Mouse (Mus musculus) forebrain, embryonic 13.5 days (tissue): Measurements from ENCODE around the gene Gm8994. TPM values are rescaled to one million over a fixed set of nuclear protein-coding genes. Genes with fewer than 3 reads are reported as not detected.
"Not testable (repeated sequence)": the region's sequence is repeated elsewhere in the genome, so short reads cannot be mapped to it uniquely, and the experiment has no call there.

Experiments used
- ATAC-seq: fragments of 200-750 bp; cut with Nextera tagmentation; 2 replicates; pipeline ENCODE4 v1.8.0; 2017
- H3K27ac ChIP-seq: fragments of 300-500 bp; sonication (generic); 2 replicates; pipeline ENCODE4 v1.5.1; 2015; ENCODE audit warnings: inconsistent platforms, mild to moderate bottlenecking, moderate library complexity
- H3K27me3 ChIP-seq: fragments of 300-500 bp; sonication (generic); 2 replicates; pipeline ENCODE4 v1.6.1; 2015; ENCODE audit warnings: mild to moderate bottlenecking, inconsistent platforms
- H3K36me3 ChIP-seq: fragments of 300-500 bp; sonication (generic); 2 replicates; pipeline ENCODE4 v1.6.1; 2015; ENCODE audit warnings: mild to moderate bottlenecking, inconsistent platforms; ENCODE audit not compliant: poor library complexity, severe bottlenecking
- H3K4me1 ChIP-seq: fragments of 300-500 bp; sonication (generic); 2 replicates; pipeline ENCODE4 v1.6.1; 2015; ENCODE audit warnings: inconsistent platforms
- H3K4me2 ChIP-seq: fragments of 300-500 bp; sonication (generic); 2 replicates; pipeline ENCODE4 v1.6.1; 2015; ENCODE audit warnings: inconsistent platforms, mild to moderate bottlenecking, moderate library complexity
- H3K4me3 ChIP-seq: fragments of 300-500 bp; sonication (generic); 2 replicates; pipeline ENCODE4 v1.5.1; 2015; ENCODE audit warnings: mild to moderate bottlenecking, inconsistent platforms
- H3K9ac ChIP-seq: fragments of 300-500 bp; sonication (generic); 2 replicates; pipeline ENCODE4 v1.6.1; 2015; ENCODE audit warnings: mild to moderate bottlenecking, inconsistent platforms
- H3K9me3 ChIP-seq: fragments of 300-500 bp; sonication (generic); replicated peaks from 2 replicates; pipeline ENCODE4 v1.6.1; 2016; ENCODE audit warnings: inconsistent platforms
- WGBS: fragments of 180-500 bp; shearing (Covaris S2); methylation state at CpG from one replicate; pipeline ENCODE4 v1.1.7; 2015; 5-methylcytosine and 5-hydroxymethylcytosine counted together
- polyA plus RNA-seq: library from polyadenylated mRNA; unstranded; fragments of >200 nt; fragmentation: Nextera tagmentation; extraction: Ambion mirVana; gene quantifications from 2 replicates; pipeline ENCODE4 v1.2.1, GENCODE M21; 2015

Gm8994 gene
- polyA plus RNA-seq, 1 experiment from 2014 or later: not detected

GRCm38 (mm10) chr6:136328416-136328815 is 1.1 kb downstream of the Gm8994 start:
- not testable (repeated sequence) for ATAC-seq, H3K27me3 ChIP-seq, H3K9ac ChIP-seq, H3K27ac ChIP-seq, H3K4me2 ChIP-seq, H3K36me3 ChIP-seq, H3K9me3 ChIP-seq, H3K4me3 ChIP-seq, H3K4me1 ChIP-seq
- 96% methylated on average over 26 of the region's 26 CpGs for WGBS

- Histone ChIP-seq H3K9ac (no peak overlapping the region), H3K4me2 (no peak overlapping the region), H3K27ac (no peak overlapping the region), H3K27me3 (no peaks in the 10 kb centered on the region), H3K9me3 (no peaks in the 10 kb centered on the region), H3K36me3 (no peaks in the 10 kb centered on the region), H3K4me3 (no peak overlapping the region), H3K4me1 (no peaks in the 10 kb centered on the region)
- no peak for ATAC-seq
- WGBS: 92% methylated on average over 5 of the region's 5 CpGs
Observed at GRCm38 (mm10) chr6:136340669-136341068, 13.3 kb downstream of the Gm8994 start.

- ATAC-seq: no peak
- no peak overlapping the region for H3K4me3 ChIP-seq
- no peak overlapping the region for H3K27ac ChIP-seq
- no peak overlapping the region for H3K4me2 ChIP-seq
- WGBS: 90% methylated on average over 1 of the region's 1 CpGs
- H3K4me1 ChIP-seq: no peaks in the 10 kb centered on the region
- H3K36me3 ChIP-seq: no peaks in the 10 kb centered on the region
- H3K9ac ChIP-seq: no peak overlapping the region
- H3K27me3 ChIP-seq: no peaks in the 10 kb centered on the region
- no peaks in the 10 kb centered on the region for H3K9me3 ChIP-seq
Observed at GRCm38 (mm10) chr6:136341093-136341492, 13.8 kb downstream of the Gm8994 start.

GRCm38 (mm10) chr6:136343868-136344267 is 16.5 kb downstream of the Gm8994 start:
- Histone ChIP-seq H3K9ac (no peak overlapping the region), H3K4me3 (no peak overlapping the region), H3K9me3 (no peaks in the 10 kb centered on the region), H3K27ac (no peak overlapping the region), H3K36me3 (no peaks in the 10 kb centered on the region), H3K4me1 (no peaks in the 10 kb centered on the region), H3K27me3 (no peaks in the 10 kb centered on the region), H3K4me2 (no peak overlapping the region)
- no peak for ATAC-seq
- 91% methylated on average over 7 of the region's 7 CpGs for WGBS

GRCm38 (mm10) chr6:136345034-136345433 is 17.7 kb downstream of the Gm8994 start:
- H3K4me2 ChIP-seq: no peak overlapping the region
- no peak for ATAC-seq
- no peaks in the 10 kb centered on the region for H3K9me3 ChIP-seq
- no peak overlapping the region for H3K4me3 ChIP-seq
- 93% methylated on average over 6 of the region's 6 CpGs for WGBS
- H3K27me3 ChIP-seq: no peaks in the 10 kb centered on the region
- no peaks in the 10 kb centered on the region for H3K4me1 ChIP-seq
- H3K9ac ChIP-seq: no peak overlapping the region
- no peak overlapping the region for H3K27ac ChIP-seq
- no peaks in the 10 kb centered on the region for H3K36me3 ChIP-seq

- no peaks in the 10 kb centered on the region for H3K36me3 ChIP-seq
- H3K4me2 ChIP-seq: no peak overlapping the region
- no peaks in the 10 kb centered on the region for H3K27me3 ChIP-seq
- no peak overlapping the region for H3K4me3 ChIP-seq
- no peak overlapping the region for H3K9ac ChIP-seq
- H3K27ac ChIP-seq: no peak overlapping the region
- no peak for ATAC-seq
- no peaks in the 10 kb centered on the region for H3K4me1 ChIP-seq
- WGBS: 87% methylated on average over 7 of the region's 7 CpGs
- H3K9me3 ChIP-seq: no peaks in the 10 kb centered on the region
Observed at GRCm38 (mm10) chr6:136345641-136346040, 18.3 kb downstream of the Gm8994 start.

GRCm38 (mm10) chr6:136347053-136347452 is 19.7 kb downstream of the Gm8994 start:
- 53% methylated on average over 5 of the region's 5 CpGs for WGBS
- no peak overlapping the region for H3K27ac ChIP-seq
- no peaks in the 10 kb centered on the region for H3K9me3 ChIP-seq
- no peak overlapping the region for H3K4me2 ChIP-seq
- no peak for ATAC-seq
- no peaks in the 10 kb centered on the region for H3K27me3 ChIP-seq
- no peaks in the 10 kb centered on the region for H3K36me3 ChIP-seq
- no peaks in the 10 kb centered on the region for H3K4me1 ChIP-seq
- no peak overlapping the region for H3K4me3 ChIP-seq
- H3K9ac ChIP-seq: no peak overlapping the region

- Histone ChIP-seq H3K9ac (no peak overlapping the region), H3K4me1 (no peaks in the 10 kb centered on the region), H3K27ac (no peak overlapping the region), H3K4me3 (no peak overlapping the region), H3K36me3 (no peaks in the 10 kb centered on the region), H3K27me3 (no peaks in the 10 kb centered on the region), H3K9me3 (no peaks in the 10 kb centered on the region), H3K4me2 (no peak overlapping the region)
- WGBS: 62% methylated on average over 9 of the region's 9 CpGs
- no peak for ATAC-seq
Observed at GRCm38 (mm10) chr6:136347631-136348030, 20.3 kb downstream of the Gm8994 start.

- no peak overlapping the region for H3K4me3 ChIP-seq
- WGBS: 43% methylated on average over 11 of the region's 11 CpGs
- H3K9me3 ChIP-seq: no peaks in the 10 kb centered on the region
- H3K9ac ChIP-seq: no peak overlapping the region
- no peak overlapping the region for H3K27ac ChIP-seq
- no peak overlapping the region for H3K4me2 ChIP-seq
- no peaks in the 10 kb centered on the region for H3K27me3 ChIP-seq
- peak; percentile 71 for ATAC-seq
- H3K4me1 ChIP-seq: 0 out of 2 replicates have a peak, but pooled peaks cover 3% of the 10 kb centered on the region
- no peaks in the 10 kb centered on the region for H3K36me3 ChIP-seq
Observed at GRCm38 (mm10) chr6:136353399-136354184, 26.3 kb downstream of the Gm8994 start.

- Histone ChIP-seq H3K9me3 (no peaks in the 10 kb centered on the region), H3K36me3 (no peaks in the 10 kb centered on the region), H3K27me3 (no peaks in the 10 kb centered on the region), H3K4me1 (0 out of 2 replicates have a peak, but pooled peaks cover 1% of the 10 kb centered on the region), H3K4me3 (no peak overlapping the region), H3K27ac (no peak overlapping the region), H3K9ac (no peak overlapping the region), H3K4me2 (no peak overlapping the region)
- ATAC-seq: no peak
- 77% methylated on average over 5 of the region's 5 CpGs for WGBS
Observed at GRCm38 (mm10) chr6:136358471-136358870, 31.1 kb downstream of the Gm8994 start.

GRCm38 (mm10) chr6:136363313-136363712 is 36.0 kb downstream of the Gm8994 start:
- Histone ChIP-seq H3K36me3 (no peaks in the 10 kb centered on the region), H3K27me3 (no peaks in the 10 kb centered on the region), H3K4me3 (no peak overlapping the region), H3K9ac (no peak overlapping the region), H3K4me1 (no peaks in the 10 kb centered on the region), H3K4me2 (no peak overlapping the region), H3K9me3 (no peaks in the 10 kb centered on the region), H3K27ac (no peak overlapping the region)
- 87% methylated on average over 8 of the region's 8 CpGs for WGBS
- no peak for ATAC-seq

GRCm38 (mm10) chr6:136364008-136364407 is 36.7 kb downstream of the Gm8994 start:
- no peaks in the 10 kb centered on the region for H3K27me3 ChIP-seq
- H3K36me3 ChIP-seq: no peaks in the 10 kb centered on the region
- no peak for ATAC-seq
- 69% methylated on average over 4 of the region's 4 CpGs for WGBS
- H3K27ac ChIP-seq: no peak overlapping the region
- no peaks in the 10 kb centered on the region for H3K9me3 ChIP-seq
- no peak overlapping the region for H3K4me2 ChIP-seq
- H3K4me1 ChIP-seq: no peaks in the 10 kb centered on the region
- no peak overlapping the region for H3K4me3 ChIP-seq
- no peak overlapping the region for H3K9ac ChIP-seq
